Mouse (Mus musculus): ENCODE measurements at regions not wholly inside any gene's neighbourhood (a gene's known extent, or its start where the extent isn't known, plus 50 kb on each side); places are given as distances from the start of the nearest gene placed in this dataset.
A peak's percentile ranks its signal among the peaks of the same experiment; 100 is the strongest.

GRCm38 (mm10) chr6:58752496-58752895 lies 78.8 kb upstream of the Herc3 start:
- Histone ChIP-seq H3K27ac (no peak overlapping the region), H3K4me1 (replicated peaks; ENCODE audit: control insufficient read depth, insufficient read depth, low read length) (no peaks in the 10 kb centered on the region), H3K9me3 (ENCODE audit: control insufficient read depth, low read length) (no peaks in the 10 kb centered on the region), H3K4me2 (replicated peaks) (no peak overlapping the region), H3K4me3 (replicated peaks; ENCODE audit: low read length) (no peak overlapping the region), H3K36me3 (replicated peaks; ENCODE audit: control insufficient read depth, insufficient read depth) (no peaks in the 10 kb centered on the region), H3K9ac (no peak overlapping the region), H3K27me3 (ENCODE audit: control insufficient read depth, insufficient read depth, low read length) (no peaks in the 10 kb centered on the region)
- WGBS, result 94% methylated on average over 4 of the region's 4 CpGs
- DNase-seq (ENCODE audit: low spot score) (no peak), ATAC-seq (ENCODE audit: low FRiP score) (no peak)

- Histone ChIP-seq H3K4me3 (replicated peaks; ENCODE audit: low read length) (no peak overlapping the region), H3K27ac (no peak overlapping the region), H3K36me3 (replicated peaks; ENCODE audit: control insufficient read depth, insufficient read depth) (no peaks in the 10 kb centered on the region), H3K9me3 (ENCODE audit: control insufficient read depth, low read length) (no peaks in the 10 kb centered on the region), H3K9ac (no peak overlapping the region), H3K27me3 (ENCODE audit: control insufficient read depth, insufficient read depth, low read length) (no peaks in the 10 kb centered on the region), H3K4me1 (replicated peaks; ENCODE audit: control insufficient read depth, insufficient read depth, low read length) (no peaks in the 10 kb centered on the region), H3K4me2 (replicated peaks) (no peak overlapping the region)
- DNase-seq (ENCODE audit: low spot score) (no peak), ATAC-seq (ENCODE audit: low FRiP score) (no peak)
- WGBS, result 65% methylated on average over 2 of the region's 2 CpGs
These were observed 74.8 kb upstream of the Herc3 start for GRCm38 (mm10) chr6:58756309-58757015.

GRCm38 (mm10) chr6:58757339-58757738 lies 73.9 kb upstream of the Herc3 start:
- no peak for DNase-seq (ENCODE audit: low spot score)
- H3K4me3 ChIP-seq (replicated peaks; ENCODE audit: low read length), result no peak overlapping the region

GRCm38 (mm10) chr6:58770654-58771218 lies 60.5 kb upstream of the Herc3 start:
- H3K4me2 ChIP-seq (replicated peaks), result no peak overlapping the region
- no peaks in the 10 kb centered on the region for H3K9me3 ChIP-seq (ENCODE audit: control insufficient read depth, low read length)
- no peaks in the 10 kb centered on the region for H3K36me3 ChIP-seq (replicated peaks; ENCODE audit: control insufficient read depth, insufficient read depth)
- H3K9ac ChIP-seq, result no peak overlapping the region
- no peaks in the 10 kb centered on the region for H3K27me3 ChIP-seq (ENCODE audit: control insufficient read depth, insufficient read depth, low read length)
- WGBS, result 23% methylated on average over 8 of the region's 8 CpGs
- peak; percentile 87 for DNase-seq (ENCODE audit: low spot score)
- ATAC-seq (ENCODE audit: low FRiP score), result peak; percentile 37; the same call in 1 of the 2 replicates
- H3K4me3 ChIP-seq (replicated peaks; ENCODE audit: low read length), result no peak overlapping the region
- H3K4me1 ChIP-seq (replicated peaks; ENCODE audit: control insufficient read depth, insufficient read depth, low read length), result no peaks in the 10 kb centered on the region
- no peak overlapping the region for H3K27ac ChIP-seq

More at GRCm38 (mm10) chr6:58757339-58757738, 73.9 kb upstream of the Herc3 start:
- Histone ChIP-seq H3K27ac (no peak overlapping the region), H3K9me3 (ENCODE audit: control insufficient read depth, low read length) (no peaks in the 10 kb centered on the region), H3K4me2 (replicated peaks) (no peak overlapping the region), H3K27me3 (ENCODE audit: control insufficient read depth, insufficient read depth, low read length) (no peaks in the 10 kb centered on the region), H3K9ac (no peak overlapping the region), H3K4me1 (replicated peaks; ENCODE audit: control insufficient read depth, insufficient read depth, low read length) (no peaks in the 10 kb centered on the region), H3K36me3 (replicated peaks; ENCODE audit: control insufficient read depth, insufficient read depth) (no peaks in the 10 kb centered on the region)
- no peak for ATAC-seq (ENCODE audit: low FRiP score)
- WGBS, result 91% methylated on average over 4 of the region's 4 CpGs

GRCm38 (mm10) chr6:58772014-58772413 lies 59.3 kb upstream of the Herc3 start:
- H3K4me2 ChIP-seq (replicated peaks), result no peak overlapping the region
- DNase-seq (ENCODE audit: low spot score) (peak; percentile 73), ATAC-seq (ENCODE audit: low FRiP score) (peak; percentile 43; the same call in 1 of the 2 replicates)
- no peaks in the 10 kb centered on the region for H3K9me3 ChIP-seq (ENCODE audit: control insufficient read depth, low read length)
- H3K4me1 ChIP-seq (replicated peaks; ENCODE audit: control insufficient read depth, insufficient read depth, low read length), result no peaks in the 10 kb centered on the region
- H3K9ac ChIP-seq, result no peak overlapping the region
- H3K27ac ChIP-seq, result no peak overlapping the region
- WGBS, result 5% methylated on average over 1 of the region's 1 CpGs
- no peak overlapping the region for H3K4me3 ChIP-seq (replicated peaks; ENCODE audit: low read length)
- no peaks in the 10 kb centered on the region for H3K27me3 ChIP-seq (ENCODE audit: control insufficient read depth, insufficient read depth, low read length)
- no peaks in the 10 kb centered on the region for H3K36me3 ChIP-seq (replicated peaks; ENCODE audit: control insufficient read depth, insufficient read depth)
